Mouse (Mus musculus) stomach, postnatal 0 days (tissue): ENCODE results near the gene Adgrl1.

Experiments used
- CTCF ChIP-seq: IDR thresholded peaks from 2 replicates; pipeline ENCODE4 v1.5.1; 2016; ENCODE audit warnings: antibody characterized with exemption, low read depth, mild to moderate bottlenecking, moderate library complexity
- EP300 ChIP-seq: optimal IDR thresholded peaks from 2 replicates; pipeline ENCODE3; 2016; ENCODE audit warnings: antibody characterized with exemption

- TF ChIP-seq CTCF (no peak), EP300 (no peak)
These were observed 35.1 kb downstream of the Adgrl1 start for GRCm38 (mm10) chr8:83934994-83935393.
